Mouse (Mus musculus) adrenal gland, adult (tissue): Measurements from ENCODE around the gene Nptx1.

Source experiments
- DNase-seq, 2 experiments: peaks; one replicate each; pipeline ENCODE4 v3.0.0; 2022 to 2023; ENCODE audit warnings: low spot score in 1 of 2; ENCODE audit not compliant: inconsistent age in 2 of 2

The Nptx1 gene

GRCm38 (mm10) chr11:119526068-119526966 is 21.2 kb downstream of the Nptx1 start:
- DNase-seq, result no peak

DNA sequence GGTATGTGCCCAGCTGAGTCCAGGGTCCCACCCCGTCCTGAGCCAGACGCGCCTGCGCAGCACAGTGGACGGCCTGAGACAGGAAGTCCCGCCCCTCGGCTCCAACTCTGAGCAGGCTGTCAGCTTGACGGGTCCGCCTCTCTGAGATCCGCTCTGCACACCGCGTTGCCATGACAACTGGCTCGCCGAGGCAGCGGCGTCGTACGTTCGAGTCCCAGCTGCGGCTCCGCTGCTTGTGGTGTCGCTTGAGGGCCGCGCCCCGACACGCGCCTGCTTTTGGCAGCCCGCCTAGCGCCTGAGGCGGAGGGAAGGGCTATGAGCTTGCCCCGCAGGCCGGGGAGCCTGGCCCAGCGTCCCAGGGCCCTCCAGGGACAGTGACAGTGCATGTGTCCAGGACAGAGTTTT is 23.0 kb downstream of the Nptx1 start:
- peak; percentile 92 to 93 for DNase-seq

GRCm38 (mm10) chr11:119523392-119523791 is 24.2 kb downstream of the Nptx1 start:
- DNase-seq, result no peak

DNA sequence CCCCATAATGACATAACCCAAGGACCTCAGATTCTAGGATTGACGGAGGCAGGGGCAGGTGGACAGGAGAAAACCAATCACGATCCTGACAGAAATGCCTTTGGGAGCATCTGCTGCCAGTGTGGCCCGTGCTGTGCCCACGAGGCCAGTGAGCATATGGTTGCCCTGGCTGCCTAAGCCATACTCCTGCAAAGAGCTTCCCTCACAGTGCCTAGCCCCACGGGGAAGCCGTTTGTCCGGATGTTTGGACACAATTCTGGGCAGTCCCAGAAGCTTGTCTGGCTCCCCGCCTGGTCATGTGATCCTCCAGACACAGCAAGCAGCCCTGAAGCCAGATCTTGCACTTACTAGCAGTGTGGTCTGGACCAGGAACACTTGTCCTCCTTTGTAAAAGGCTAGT is 24.8 kb downstream of the Nptx1 start:
- peak in 1 of 2 experiments; percentile 51 for DNase-seq

DNA sequence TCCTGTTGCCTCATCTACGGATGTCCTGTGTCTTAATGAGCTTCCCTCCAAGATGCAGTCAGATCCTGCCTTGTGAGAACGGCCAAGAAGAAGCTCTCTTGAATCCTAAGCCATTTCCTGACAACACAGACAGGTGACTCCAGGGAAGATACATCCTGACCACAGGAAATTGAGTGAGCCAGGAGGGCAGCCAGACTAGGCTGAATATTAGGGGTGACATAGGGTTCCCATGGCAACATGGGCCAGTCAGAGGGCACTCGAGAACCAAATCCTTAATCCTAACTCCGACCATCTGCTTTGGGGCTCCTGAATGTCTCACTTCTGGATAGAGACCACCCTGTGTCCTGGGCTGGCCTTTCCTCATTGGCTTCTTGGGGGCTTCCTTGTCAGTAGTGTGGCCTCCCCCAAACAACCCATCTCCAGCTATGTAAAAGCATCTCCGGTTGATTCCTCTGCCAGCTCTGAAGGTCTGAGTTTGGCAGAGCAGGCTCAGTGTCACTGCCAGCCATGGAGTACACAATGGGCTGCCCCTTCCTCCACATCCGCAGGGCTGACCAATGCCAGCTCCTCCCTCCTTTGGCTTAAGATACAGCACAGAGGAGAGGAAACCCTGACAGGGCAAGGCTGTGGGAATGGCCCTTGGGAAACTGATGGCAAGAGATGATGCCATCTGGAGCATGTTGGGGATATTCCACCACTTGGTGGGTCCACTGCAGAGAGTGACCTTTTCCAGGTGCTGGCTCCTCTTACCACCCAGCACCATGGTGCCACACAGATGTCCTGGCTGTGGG is 25.4 kb downstream of the Nptx1 start:
- no peak for DNase-seq

GRCm38 (mm10) chr11:119520713-119521063 is 26.9 kb downstream of the Nptx1 start:
- no peak for DNase-seq

- no peak for DNase-seq
Measured at GRCm38 (mm10) chr11:119520005-119520712, 27.4 kb downstream of the Nptx1 start.

DNA sequence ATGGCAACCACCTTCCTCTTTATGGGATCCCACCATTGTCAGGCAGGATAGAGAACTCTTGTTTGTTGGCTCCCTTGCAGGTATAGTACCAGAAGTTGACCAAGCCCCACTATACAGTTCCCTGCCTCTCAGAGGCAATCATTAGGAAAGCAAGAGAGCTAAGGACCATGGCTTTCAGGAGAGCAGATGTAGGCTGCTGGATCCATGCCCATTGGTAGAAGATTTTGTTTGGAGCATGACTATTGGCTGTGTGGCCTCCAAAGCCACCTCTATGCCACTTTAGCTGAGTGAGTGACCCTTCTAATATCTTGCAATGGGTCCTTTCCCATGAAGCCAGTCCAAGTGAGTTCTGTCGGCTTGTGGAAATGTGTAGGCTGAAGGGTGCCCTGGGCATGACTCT is 28.2 kb downstream of the Nptx1 start:
- DNase-seq, result no peak

- DNase-seq, result peak; percentile 47 to 67
Measured at GRCm38 (mm10) chr11:119516677-119517361, 30.7 kb downstream of the Nptx1 start.

GRCm38 (mm10) chr11:119515823-119516676 is 31.5 kb downstream of the Nptx1 start:
- no peak for DNase-seq

DNA sequence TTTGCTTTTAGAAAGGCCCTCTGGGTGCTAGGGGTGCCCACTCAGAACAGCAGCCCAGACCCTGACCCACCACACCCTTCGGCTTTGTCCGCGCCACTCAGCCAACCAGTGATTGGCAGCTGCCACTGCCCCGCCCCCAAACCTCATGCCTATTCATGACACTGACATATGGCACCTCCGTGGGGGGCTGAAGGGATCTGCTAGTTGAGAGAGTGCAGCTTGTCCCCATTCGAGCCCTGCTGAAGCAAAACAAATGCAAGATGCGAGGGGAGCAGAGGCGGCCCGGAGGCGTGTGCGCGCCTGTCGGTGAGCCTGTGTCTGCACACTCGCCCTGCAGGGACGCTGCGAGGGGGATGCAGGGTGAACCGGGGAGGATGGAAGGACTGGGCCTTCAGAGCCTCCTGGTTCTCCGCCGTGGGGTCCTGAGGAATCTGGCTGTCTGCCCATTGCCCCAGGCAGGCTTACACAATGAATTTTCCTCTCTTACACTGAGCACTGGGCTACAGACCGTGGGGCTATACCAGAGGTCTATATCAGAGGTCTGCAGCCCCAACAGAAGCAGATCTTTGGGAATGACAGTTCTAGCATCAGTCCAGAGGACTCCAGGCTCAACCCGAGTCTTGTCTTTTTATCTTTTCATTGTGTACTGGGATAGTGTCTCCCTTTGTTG is 32.5 kb downstream of the Nptx1 start:
- DNase-seq, result no peak

DNA sequence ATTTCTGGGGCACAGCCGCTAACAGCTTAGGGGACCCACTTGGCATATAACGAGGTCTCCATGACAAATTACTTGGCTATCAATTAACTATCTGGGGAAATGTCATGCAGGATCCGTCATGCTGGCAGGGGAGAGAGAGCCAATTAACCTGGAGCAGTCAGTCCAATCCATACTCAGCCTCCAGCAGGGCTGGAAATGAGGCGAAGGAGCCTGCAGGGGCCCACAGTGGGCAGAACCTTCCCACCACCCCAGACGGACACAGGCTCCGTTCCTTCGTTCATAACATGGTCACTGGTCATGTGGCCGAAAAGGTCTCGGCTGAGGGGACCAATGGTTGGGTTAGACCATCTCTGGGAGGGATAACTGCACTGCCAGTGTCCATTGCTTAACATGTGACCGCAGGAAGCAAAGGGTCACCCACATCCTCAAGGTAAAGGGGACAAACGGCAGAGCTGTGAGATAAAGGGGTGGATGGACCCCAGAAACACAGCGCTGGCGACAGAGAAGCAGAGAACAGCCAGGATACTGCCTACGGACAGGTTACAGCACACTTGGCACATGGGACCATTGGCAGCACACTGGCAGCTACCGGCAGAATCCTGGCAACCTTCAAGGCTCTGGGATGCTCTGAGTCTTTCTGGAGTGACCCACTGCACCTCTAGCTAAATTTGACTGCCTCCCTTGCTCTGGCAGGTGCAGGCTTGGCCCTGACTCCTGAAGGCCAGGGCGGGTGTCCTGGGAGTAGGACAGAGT is 33.3 kb downstream of the Nptx1 start:
- no peak for DNase-seq

- DNase-seq, result no peak
Measured at GRCm38 (mm10) chr11:119513038-119513659, 34.4 kb downstream of the Nptx1 start.

GRCm38 (mm10) chr11:119509165-119509776 is 38.3 kb downstream of the Nptx1 start:
- DNase-seq, result no peak

DNA sequence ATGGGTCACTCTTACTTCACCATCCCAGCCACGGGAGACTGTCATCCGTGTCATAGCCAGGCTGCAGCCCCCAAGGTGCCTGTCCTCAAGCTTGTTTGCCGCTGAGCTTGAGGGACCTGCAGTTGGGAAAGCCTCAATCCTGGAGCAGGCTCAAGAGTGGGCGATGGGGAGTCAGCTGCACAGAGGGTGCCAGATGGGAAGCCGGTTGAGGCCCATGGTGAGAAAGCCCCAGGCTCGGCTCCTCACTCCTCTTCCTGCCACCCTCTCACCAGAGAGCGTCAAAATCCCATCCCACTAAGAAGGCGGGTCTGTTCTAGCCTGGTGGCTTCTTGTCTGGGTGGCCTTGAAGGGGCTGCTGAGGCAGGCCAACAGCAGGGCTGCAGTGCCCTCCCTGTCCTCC is 39.8 kb downstream of the Nptx1 start:
- DNase-seq, result no peak

DNA sequence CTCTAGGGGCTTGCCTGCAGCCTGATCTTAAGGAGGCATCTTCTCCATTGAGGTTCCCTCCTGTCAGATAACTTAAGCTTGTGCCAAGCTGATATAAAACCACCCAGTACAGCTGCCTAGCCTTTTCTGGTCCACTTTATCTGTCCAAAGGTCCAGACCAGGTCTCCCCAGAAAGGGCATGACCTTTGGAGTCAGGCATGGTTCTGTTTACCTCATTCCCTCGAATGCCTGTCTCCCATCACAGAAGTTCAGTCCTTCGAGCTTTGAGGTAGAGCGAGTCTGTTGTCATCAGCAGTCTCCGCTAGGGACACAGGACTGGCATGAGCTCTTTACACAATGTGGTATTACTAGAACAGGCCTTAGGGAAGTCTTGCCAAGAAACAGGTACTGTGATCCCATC is 41.2 kb downstream of the Nptx1 start:
- no peak for DNase-seq

DNA sequence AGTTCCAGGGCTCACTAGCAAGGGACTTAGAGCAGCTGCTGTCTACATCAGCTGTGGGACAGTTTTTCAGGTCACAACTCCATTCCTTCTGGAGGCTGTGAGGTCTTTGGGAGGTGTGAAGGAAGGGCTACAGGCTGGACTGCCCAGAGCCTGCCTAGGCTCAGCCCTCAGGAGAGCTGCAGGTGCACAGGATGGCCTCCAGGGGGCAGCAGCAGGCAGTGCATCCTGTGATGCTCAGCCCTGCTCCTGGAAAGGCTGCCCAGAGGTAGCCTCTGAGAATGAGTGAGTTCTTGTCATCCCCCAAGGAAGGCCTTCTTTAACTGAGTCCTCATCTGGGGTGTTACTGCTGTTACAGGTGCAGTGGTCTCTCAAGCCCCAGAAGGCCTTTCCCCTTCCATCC is 43.9 kb downstream of the Nptx1 start:
- DNase-seq, result peak; percentile 67 to 91

DNA sequence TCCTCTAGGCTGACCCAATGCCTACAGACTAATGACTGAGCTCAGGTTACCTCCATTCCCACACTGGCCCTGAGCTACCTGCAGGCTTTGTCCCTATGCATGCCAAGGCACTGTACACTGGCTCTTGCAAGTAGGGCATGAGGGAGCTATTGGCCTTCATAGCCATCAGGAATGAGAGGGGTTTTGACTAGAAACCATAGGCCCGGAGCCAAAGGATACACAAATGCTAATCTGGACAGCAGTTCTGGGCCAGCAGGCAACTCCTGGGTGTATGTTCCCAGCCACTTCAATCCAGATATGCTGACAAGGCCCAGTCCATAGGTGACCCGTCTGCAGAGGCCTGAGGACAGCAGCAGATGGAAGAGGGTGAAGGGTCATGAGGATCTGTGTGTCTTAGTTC is 47.5 kb downstream of the Nptx1 start:
- no peak for DNase-seq
